Mouse (Mus musculus): ENCODE results near the gene Rnf224. TPM values are rescaled to one million over a fixed set of nuclear protein-coding genes. Genes with fewer than 3 reads are reported as not detected.

Rnf224 gene
- polyA plus RNA-seq, 1 experiment from 2014 or later, result not detected

DNA sequence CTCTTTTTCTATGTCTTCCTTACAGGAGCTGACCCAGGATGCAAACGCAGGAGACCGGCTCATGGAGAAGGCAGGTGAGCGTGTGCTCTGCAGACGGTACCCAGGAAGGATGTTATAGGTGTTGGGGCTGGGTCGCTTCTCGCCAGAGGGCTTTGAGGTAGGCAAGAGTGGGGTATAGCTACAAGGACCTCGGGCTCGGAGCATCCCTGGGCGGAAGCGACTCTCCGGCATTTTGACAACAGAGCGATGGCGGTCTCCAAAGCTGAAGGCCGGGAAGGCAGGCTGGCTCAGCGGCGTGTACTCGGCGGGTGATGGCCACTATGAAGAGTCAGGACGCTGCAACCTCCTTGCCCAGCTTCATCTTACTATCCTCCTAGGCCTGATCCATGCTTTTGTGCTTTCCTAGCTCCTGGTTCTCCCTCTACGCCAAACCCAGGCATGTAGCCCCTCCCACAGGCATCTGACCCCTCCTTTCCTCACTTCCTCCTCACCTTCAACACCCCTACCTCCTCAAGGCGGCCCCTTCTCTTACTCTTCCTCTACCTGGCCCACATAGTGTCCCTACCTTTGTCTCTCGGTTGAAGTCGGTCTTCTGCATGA lies 23.2 kb downstream of the Rnf224 start:
- Histone ChIP-seq H3K9ac (ENCODE audit: low read length) (no peak overlapping the region), H3K27me3 (ENCODE audit: control insufficient read depth, insufficient read depth, low read length) (no peaks in the 10 kb centered on the region), H3K4me2 (no peak overlapping the region), H3K27ac (ENCODE audit: low read depth, low read length) (no peak overlapping the region), H3K36me3 (ENCODE audit: control insufficient read depth, insufficient read depth, low read length) (no peaks in the 10 kb centered on the region), H3K4me3 (ENCODE audit: low read depth, low read length) (no peak overlapping the region), H3K9me3 (ENCODE audit: control insufficient read depth, low read length) (no peaks in the 10 kb centered on the region), H3K4me1 (ENCODE audit: control insufficient read depth, insufficient read depth, low read length) (peaks cover 15% of the 10 kb centered on the region)
- 62% methylated on average over 23 of the region's 23 CpGs for WGBS
- DNase-seq (ENCODE audit: low spot score, missing footprints) (peak; percentile 69), ATAC-seq (ENCODE audit: low FRiP score) (no peak)

DNA sequence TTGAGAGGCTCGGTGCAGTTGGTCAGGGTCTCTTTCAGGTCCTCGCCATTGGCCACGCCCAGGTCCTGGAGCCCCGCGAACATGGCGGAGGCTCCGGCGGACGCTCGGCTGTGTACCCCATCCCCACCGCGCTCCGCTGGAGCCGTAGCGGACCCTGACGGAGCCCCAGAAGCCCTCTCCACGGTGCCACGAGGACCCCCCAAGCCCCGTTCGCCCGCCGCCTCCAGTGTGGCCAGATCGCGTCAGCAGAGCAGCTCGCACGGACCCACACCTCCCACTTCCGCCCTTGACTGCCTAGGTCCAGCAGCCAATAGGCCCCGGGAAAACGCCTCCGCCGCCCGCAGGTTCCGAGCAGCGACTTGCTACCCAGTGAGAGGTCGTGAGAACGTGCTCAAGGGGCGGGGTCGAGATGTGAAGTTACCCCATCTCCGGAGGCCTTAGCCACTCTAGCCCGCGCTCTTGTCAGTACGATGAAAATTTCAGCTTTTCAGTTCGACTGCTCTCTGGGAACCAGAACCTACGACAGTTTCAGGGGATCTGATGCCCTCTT lies 25.4 kb downstream of the Rnf224 start, which contains the start of gene Nelfb:
TSS of gene Nelfb (minus strand) at position 369 of the 550 bp plus-strand sequence.
- peak; percentile 96 for ATAC-seq (ENCODE audit: low FRiP score)
- H3K27me3 ChIP-seq (ENCODE audit: control insufficient read depth, insufficient read depth, low read length), result no peaks in the 10 kb centered on the region

DNA sequence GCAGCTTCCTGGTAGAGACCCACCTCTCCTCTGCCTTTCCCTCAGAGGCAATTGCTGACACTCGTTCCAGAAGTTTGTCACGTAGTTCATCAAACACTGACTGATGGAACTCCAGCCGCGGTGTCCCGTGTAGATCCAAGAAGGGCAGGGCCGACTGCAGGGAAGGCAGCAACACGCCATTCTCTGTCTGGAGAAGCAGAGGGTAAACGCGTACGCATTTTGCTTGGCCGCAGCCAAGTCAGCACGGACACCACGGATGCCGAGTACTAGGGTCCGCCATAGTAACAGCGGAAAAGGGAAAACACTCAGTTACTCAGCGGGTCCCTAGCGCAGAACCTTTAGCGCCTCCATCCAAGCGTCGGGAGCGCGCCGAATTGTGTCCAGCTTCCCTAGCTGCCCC lies 25.9 kb downstream of the Rnf224 start:
- peak overlapping the region; percentile 79 for H3K4me2 ChIP-seq
- no peaks in the 10 kb centered on the region for H3K9me3 ChIP-seq (ENCODE audit: control insufficient read depth, low read length)
- peaks cover 15% of the 10 kb centered on the region for H3K4me1 ChIP-seq (ENCODE audit: control insufficient read depth, insufficient read depth, low read length)
- H3K4me3 ChIP-seq (ENCODE audit: low read depth, low read length), result peak overlapping the region; percentile 84
- WGBS, result under 1% methylated on average over 24 of the region's 24 CpGs
- H3K36me3 ChIP-seq (ENCODE audit: control insufficient read depth, insufficient read depth, low read length), result no peaks in the 10 kb centered on the region
- peak overlapping the region; percentile 62; the same call in 1 of the 2 replicates for H3K27ac ChIP-seq (ENCODE audit: low read depth, low read length)
- DNase-seq (ENCODE audit: low spot score, missing footprints), result no peak
- peak overlapping the region; percentile 90 for H3K9ac ChIP-seq (ENCODE audit: low read length)
- no peaks in the 10 kb centered on the region for H3K27me3 ChIP-seq (ENCODE audit: control insufficient read depth, insufficient read depth, low read length)
- no peak; the same call in 1 of the 2 replicates for ATAC-seq (ENCODE audit: low FRiP score)

More for the DNA sequence above, 25.4 kb downstream of the Rnf224 start, which contains the start of gene Nelfb:
- peaks cover 15% of the 10 kb centered on the region for H3K4me1 ChIP-seq (ENCODE audit: control insufficient read depth, insufficient read depth, low read length)
- H3K27ac ChIP-seq (ENCODE audit: low read depth, low read length), result peak within 1 kb of the TSS; percentile 62
- under 1% methylated on average over 44 of the region's 44 CpGs for WGBS
- peak within 1 kb of the TSS; percentile 79 for H3K4me2 ChIP-seq
- no peaks in the 10 kb centered on the region for H3K36me3 ChIP-seq (ENCODE audit: control insufficient read depth, insufficient read depth, low read length)
- peak; percentile 99 for DNase-seq (ENCODE audit: low spot score, missing footprints)
- peak within 1 kb of the TSS; percentile 90 for H3K9ac ChIP-seq (ENCODE audit: low read length)
- no peaks in the 10 kb centered on the region for H3K9me3 ChIP-seq (ENCODE audit: control insufficient read depth, low read length)
- peak within 1 kb of the TSS; percentile 84 for H3K4me3 ChIP-seq (ENCODE audit: low read depth, low read length)

DNA sequence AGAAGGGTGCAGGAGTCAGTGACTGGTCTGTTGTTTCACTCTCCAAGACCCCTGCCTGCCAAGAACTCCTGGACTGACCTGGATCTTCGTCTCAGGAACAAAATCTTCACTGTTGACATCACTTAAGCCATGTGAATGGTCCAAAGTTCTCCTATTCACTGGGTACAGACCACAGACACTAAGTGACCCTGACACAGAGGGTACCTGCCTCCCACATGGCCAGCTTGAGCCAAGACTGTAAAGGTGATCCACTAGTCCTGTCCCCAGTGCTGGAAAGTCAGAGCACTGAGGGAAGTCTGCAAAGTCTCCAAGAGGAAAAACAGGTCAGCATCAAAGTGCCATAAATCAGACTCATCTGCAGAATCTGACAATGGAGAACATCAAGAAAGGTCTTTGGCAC lies 29.0 kb downstream of the Rnf224 start:
- Histone ChIP-seq H3K27ac (ENCODE audit: low read depth, low read length) (no peak overlapping the region), H3K27me3 (ENCODE audit: control insufficient read depth, insufficient read depth, low read length) (no peaks in the 10 kb centered on the region), H3K36me3 (ENCODE audit: control insufficient read depth, insufficient read depth, low read length) (peaks cover 9% of the 10 kb centered on the region; the same call in 1 of the 2 replicates), H3K4me3 (ENCODE audit: low read depth, low read length) (no peak overlapping the region), H3K9me3 (ENCODE audit: control insufficient read depth, low read length) (no peaks in the 10 kb centered on the region), H3K4me1 (ENCODE audit: control insufficient read depth, insufficient read depth, low read length) (peaks cover 15% of the 10 kb centered on the region), H3K9ac (ENCODE audit: low read length) (no peak overlapping the region), H3K4me2 (no peak overlapping the region)
- ATAC-seq (ENCODE audit: low FRiP score), result no peak
- 83% methylated on average over 1 of the region's 1 CpGs for WGBS
- peak; percentile 10 for DNase-seq (ENCODE audit: low spot score, missing footprints)

DNA sequence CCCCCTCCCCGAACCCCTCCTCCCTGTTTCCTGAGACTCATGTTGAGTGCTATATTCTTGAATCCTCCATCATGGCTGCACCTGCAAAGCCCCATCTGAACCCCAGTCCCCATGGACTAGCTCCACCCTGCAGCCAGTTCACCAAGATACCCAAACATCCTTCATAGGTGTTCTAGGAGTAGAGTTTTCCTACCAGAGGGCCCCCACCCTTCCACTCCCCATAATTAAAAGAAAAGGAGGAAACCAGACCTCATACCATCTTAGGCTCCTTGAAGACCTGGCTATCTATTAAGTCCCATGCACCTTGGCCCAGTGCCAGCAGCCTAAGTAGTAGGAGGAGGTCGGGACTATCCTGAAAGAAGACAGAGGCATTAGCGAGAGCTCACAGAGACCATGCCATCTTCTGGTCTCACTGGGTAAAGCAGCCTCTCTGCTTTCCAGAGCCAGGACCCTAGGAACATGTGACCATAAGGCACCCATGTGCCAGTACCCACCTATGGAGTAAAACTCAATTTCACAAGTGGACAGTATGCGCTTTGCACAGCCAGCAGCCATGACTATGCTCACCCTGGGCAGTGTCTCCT lies 32.9 kb downstream of the Rnf224 start:
- Histone ChIP-seq H3K4me1 (ENCODE audit: control insufficient read depth, insufficient read depth, low read length) (no peaks in the 10 kb centered on the region), H3K36me3 (ENCODE audit: control insufficient read depth, insufficient read depth, low read length) (peaks cover 25% of the 10 kb centered on the region), H3K27ac (ENCODE audit: low read depth, low read length) (no peak overlapping the region), H3K9ac (ENCODE audit: low read length) (no peak overlapping the region), H3K9me3 (ENCODE audit: control insufficient read depth, low read length) (no peaks in the 10 kb centered on the region), H3K4me2 (no peak overlapping the region), H3K4me3 (ENCODE audit: low read depth, low read length) (no peak overlapping the region), H3K27me3 (ENCODE audit: control insufficient read depth, insufficient read depth, low read length) (no peaks in the 10 kb centered on the region)
- 0 out of 2 replicates have a peak, but pooled peaks have one; percentile 19 for ATAC-seq (ENCODE audit: low FRiP score)
- 68% methylated on average over 4 of the region's 4 CpGs for WGBS
- DNase-seq (ENCODE audit: low spot score, missing footprints), result peak; percentile 56

DNA sequence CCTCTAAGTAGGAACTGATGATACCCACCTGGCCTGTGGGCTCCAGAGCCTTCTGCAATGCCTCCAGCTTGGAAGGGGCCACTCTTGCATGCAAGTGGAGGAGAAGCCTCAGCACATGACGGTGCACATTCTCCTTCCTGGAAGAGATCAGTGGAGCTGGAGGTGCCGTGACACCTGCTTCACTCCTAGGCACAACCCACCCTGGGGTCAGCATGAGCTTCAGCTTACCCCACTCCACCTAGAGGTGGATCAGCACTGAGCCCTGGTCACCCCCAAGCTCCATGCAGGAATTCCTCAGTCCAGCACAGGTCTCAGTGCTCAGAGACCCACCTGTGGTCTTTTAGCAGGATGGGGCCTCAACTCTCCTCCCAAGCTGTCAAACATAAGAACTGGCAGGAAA lies 36.0 kb downstream of the Rnf224 start:
- Histone ChIP-seq H3K9ac (ENCODE audit: low read length) (no peak overlapping the region), H3K27me3 (ENCODE audit: control insufficient read depth, insufficient read depth, low read length) (peaks cover 11% of the 10 kb centered on the region), H3K36me3 (ENCODE audit: control insufficient read depth, insufficient read depth, low read length) (peaks cover 25% of the 10 kb centered on the region), H3K9me3 (ENCODE audit: control insufficient read depth, low read length) (no peaks in the 10 kb centered on the region), H3K4me3 (ENCODE audit: low read depth, low read length) (no peak overlapping the region), H3K4me1 (ENCODE audit: control insufficient read depth, insufficient read depth, low read length) (no peaks in the 10 kb centered on the region), H3K27ac (ENCODE audit: low read depth, low read length) (no peak overlapping the region), H3K4me2 (no peak overlapping the region)
- DNase-seq (ENCODE audit: low spot score, missing footprints), result no peak
- ATAC-seq (ENCODE audit: low FRiP score), result no peak
- 96% methylated on average over 2 of the region's 2 CpGs for WGBS

DNA sequence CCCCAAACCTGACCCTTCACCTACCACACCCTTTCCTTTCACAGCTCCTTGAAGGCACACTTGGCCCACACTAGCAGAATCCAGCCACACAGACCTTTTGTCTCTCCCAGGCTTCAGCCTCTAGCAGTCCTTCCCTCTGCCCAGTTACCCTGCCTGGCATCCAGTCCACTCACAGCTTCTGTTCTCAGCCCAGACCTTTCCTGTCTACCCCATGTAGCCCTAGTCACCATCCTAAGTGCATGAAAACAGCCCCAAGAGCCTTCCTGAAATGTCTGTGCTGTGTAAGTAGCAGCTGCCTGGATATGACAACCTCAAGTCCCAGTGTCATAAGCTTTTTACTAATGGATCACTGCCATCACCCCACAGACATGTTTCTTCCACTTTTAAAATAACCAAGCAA lies 38.6 kb downstream of the Rnf224 start:
- H3K4me1 ChIP-seq (ENCODE audit: control insufficient read depth, insufficient read depth, low read length), result peaks cover 5% of the 10 kb centered on the region; the same call in 1 of the 2 replicates
- no peak for ATAC-seq (ENCODE audit: low FRiP score)
- no peak for DNase-seq (ENCODE audit: low spot score, missing footprints)
- H3K27me3 ChIP-seq (ENCODE audit: control insufficient read depth, insufficient read depth, low read length), result peaks cover 29% of the 10 kb centered on the region
- no peak overlapping the region for H3K27ac ChIP-seq (ENCODE audit: low read depth, low read length)
- peaks cover 20% of the 10 kb centered on the region for H3K36me3 ChIP-seq (ENCODE audit: control insufficient read depth, insufficient read depth, low read length)
- H3K9me3 ChIP-seq (ENCODE audit: control insufficient read depth, low read length), result no peaks in the 10 kb centered on the region
- no peak overlapping the region for H3K9ac ChIP-seq (ENCODE audit: low read length)
- no peak overlapping the region for H3K4me2 ChIP-seq
- no peak overlapping the region for H3K4me3 ChIP-seq (ENCODE audit: low read depth, low read length)

DNA sequence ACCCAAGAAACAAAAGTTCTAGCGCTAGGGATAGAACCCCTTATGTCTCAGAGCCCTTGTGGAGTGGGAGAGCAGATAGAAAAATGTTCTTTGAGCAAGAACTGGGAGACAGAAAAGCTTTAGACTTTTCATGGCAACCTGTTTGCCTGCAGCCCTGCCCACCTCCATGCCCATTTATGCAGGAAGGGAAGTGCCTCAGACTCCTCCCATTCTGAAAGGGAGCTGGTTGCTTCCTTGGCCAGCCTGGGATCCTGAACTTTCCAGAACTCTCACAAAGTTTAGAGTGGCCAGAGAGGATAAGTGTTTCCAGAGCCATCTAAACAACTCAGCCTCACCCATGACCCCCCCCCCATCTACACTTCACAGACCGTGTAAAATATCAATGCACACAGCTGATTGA lies 39.4 kb downstream of the Rnf224 start:
- WGBS, result 16% methylated on average over 2 of the region's 2 CpGs

More for the DNA sequence above, 39.4 kb downstream of the Rnf224 start:
- Histone ChIP-seq H3K27me3 (ENCODE audit: control insufficient read depth, insufficient read depth, low read length) (peaks cover 29% of the 10 kb centered on the region), H3K4me2 (no peak overlapping the region), H3K27ac (ENCODE audit: low read depth, low read length) (no peak overlapping the region), H3K4me1 (ENCODE audit: control insufficient read depth, insufficient read depth, low read length) (peaks cover 5% of the 10 kb centered on the region; the same call in 1 of the 2 replicates), H3K9me3 (ENCODE audit: control insufficient read depth, low read length) (no peaks in the 10 kb centered on the region), H3K36me3 (ENCODE audit: control insufficient read depth, insufficient read depth, low read length) (peaks cover 15% of the 10 kb centered on the region), H3K4me3 (ENCODE audit: low read depth, low read length) (no peak overlapping the region), H3K9ac (ENCODE audit: low read length) (no peak overlapping the region)
- DNase-seq (ENCODE audit: low spot score, missing footprints), result peak; percentile 77
- ATAC-seq (ENCODE audit: low FRiP score), result no peak

All from midbrain, embryonic 11.5 days (tissue).